In the genomic region with DNA sequence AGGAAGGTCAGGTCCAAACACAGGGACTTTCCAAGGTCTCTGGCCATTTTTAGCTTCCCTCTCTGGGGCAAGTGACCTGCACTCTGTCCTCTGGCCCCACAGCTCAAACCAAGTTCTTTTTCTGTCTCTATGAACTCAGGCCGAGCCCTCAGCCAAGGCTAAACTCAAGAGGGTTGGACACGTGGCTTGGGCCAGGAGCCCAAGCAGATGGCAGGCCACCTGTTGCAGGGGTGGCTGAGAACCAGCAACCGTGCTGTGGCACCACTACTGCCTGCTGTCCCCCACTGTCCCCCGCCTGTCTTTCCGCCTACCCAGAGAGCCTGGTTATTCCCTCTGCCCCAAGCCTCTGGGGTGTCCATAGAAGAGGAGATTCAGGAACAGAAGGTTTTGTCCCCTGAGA, we compare ENCODE assay signal across 12 mouse cellular contexts. TPM values are rescaled to one million over a fixed set of nuclear protein-coding genes. Genes with fewer than 3 reads are reported as not detected.
DNase-seq lines count a peak whose midpoint lies in the region; ATAC-seq lines count a peak whose summit lies in the region.
"Had no signal": no experiment of that assay in that cellular context is flagged by ENCODE, and none has a peak within 500 bp of the region (broad histone marks: within the 10 kb centered on the region; RNA-seq: fewer than 3 reads in every experiment).

No protein-coding gene starts in this region.

- H3K27me3 ChIP-seq in heart, embryonic 10.5 days (ENCODE audit: insufficient read depth, poor library complexity, severe bottlenecking), result no peaks in the 10 kb centered on the region
- H3K27me3 ChIP-seq: hindbrain, embryonic 15.5 days had no signal

- peaks cover 76% of the 10 kb centered on the region for H3K4me1 ChIP-seq in heart, embryonic 10.5 days

- 60% methylated on average over 5 of the region's 5 CpGs for WGBS in heart, embryonic 10.5 days

- no peaks in the 10 kb centered on the region for H3K9me3 ChIP-seq in heart, embryonic 10.5 days
- H3K9me3 ChIP-seq: hindbrain, embryonic 15.5 days had no signal

- no peaks in the 10 kb centered on the region for H3K36me3 ChIP-seq in heart, embryonic 10.5 days
- H3K36me3 ChIP-seq: hindbrain, embryonic 15.5 days had no signal

- no peak overlapping the region for H3K4me3 ChIP-seq in heart, embryonic 10.5 days
- H3K4me3 ChIP-seq: hindbrain, embryonic 15.5 days had no signal

- ATAC-seq in CD4-positive, CD25-positive, alpha-beta regulatory T cell, adult 4 months, result no peak

- H3K27ac ChIP-seq in heart, embryonic 10.5 days, result peak overlapping the region; percentile 36; the same call in 1 of the 2 replicates
- H3K27ac ChIP-seq: hindbrain, embryonic 15.5 days had no signal

- peak; percentile 31 for DNase-seq in kidney, adult 11 months
- DNase-seq in kidney, adult 18-20 months, result no peak
- DNase-seq in adrenal gland, postnatal 25 days, result peak; percentile 48
- DNase-seq in cerebellum, adult 18-20 months, result peak; percentile 96 to 97
- no peak for DNase-seq in heart, embryonic 10.5 days (ENCODE audit: low spot score)
- DNase-seq in lung, postnatal 14 days, result no peak
- no peak for DNase-seq in embryo, embryonic 10 days (ENCODE audit: low spot score)
- DNase-seq: lung, embryonic 14.5 days had no signal

RNA-seq across cellular contexts. Expression of gene Gse1, which starts 14.3 kb away (rescaled TPM):
- total RNA-seq in adrenal gland, postnatal 25 days (2021), result 40.1 and 48.8 TPM in 2 replicates
- polyA plus RNA-seq in heart, embryonic 10.5 days (2016; fragmentation: Nextera tagmentation; extraction: Ambion mirVana), result 12.2 and 13.7 TPM in 2 replicates
- 1 to 10 TPM; 2.2 to 4.2 TPM for polyA plus RNA-seq in CD4-positive, CD25-positive, alpha-beta regulatory T cell, adult 4 months (2017; shearing (Covaris generic))

RNA-seq across cellular contexts. Expression of gene Fam92b, which starts 36.7 kb away (rescaled TPM):
- 1.6 TPM in 1 of 2 replicates, not detected in the other for total RNA-seq in adrenal gland, postnatal 25 days (2021)
- 0.16 and 0.31 TPM in 2 replicates for polyA plus RNA-seq in heart, embryonic 10.5 days (2016; fragmentation: Nextera tagmentation; extraction: Ambion mirVana)
- not detected for polyA plus RNA-seq in CD4-positive, CD25-positive, alpha-beta regulatory T cell, adult 4 months (2017; shearing (Covaris generic))
- total RNA-seq: ES-E14 had no signal
- polyA plus RNA-seq: lung, embryonic 14.5 days; small intestine, adult 2 months had no signal

Comparison
In these comparisons a context has a peak if more than half of its experiments do, and no peak if none do; other contexts are left out.
1. DNase-seq: peak in kidney, adult 11 months (single experiment), adrenal gland, postnatal 25 days (single experiment) and cerebellum, adult 18-20 months (2 of 2); none in kidney, adult 18-20 months (single experiment), heart, embryonic 10.5 days (single experiment), lung, postnatal 14 days (single experiment) and embryo, embryonic 10 days (single experiment).